26 mouse cellular contexts compared by ENCODE assay signal in the genomic region with DNA sequence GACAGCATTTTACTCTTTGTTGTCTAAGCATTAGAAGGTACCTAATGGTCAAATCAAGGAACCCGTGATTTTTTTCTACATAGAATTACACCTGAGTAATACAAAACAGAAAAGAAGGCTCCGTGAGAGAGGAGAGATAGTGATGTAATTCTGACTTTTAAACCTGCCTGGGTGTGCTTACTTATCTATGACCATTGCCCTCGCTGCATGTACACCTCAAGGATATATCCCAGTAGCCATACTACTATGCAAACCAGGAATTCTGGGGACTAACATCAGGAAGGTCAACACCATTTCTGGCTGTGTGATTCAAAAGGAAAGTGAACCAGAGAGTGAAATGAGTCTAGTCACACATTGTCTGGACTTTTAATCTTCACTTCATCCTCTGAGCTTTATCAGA. TPM values are rescaled to one million over a fixed set of nuclear protein-coding genes. Genes with fewer than 3 reads are reported as not detected.
"Had no signal": no experiment of that assay in that cellular context is flagged by ENCODE, and none has a peak within 500 bp of the region (broad histone marks: within the 10 kb centered on the region; RNA-seq: fewer than 3 reads in every experiment).

No protein-coding gene starts in this region.

- H3K27ac ChIP-seq: heart, embryonic 10.5 days; hindbrain, embryonic 13.5 days; hindbrain, embryonic 15.5 days; hindbrain, postnatal 0 days; left cerebral cortex, adult 2 months; limb, embryonic 10.5 days; limb, embryonic 12.5 days; liver, embryonic 13.5 days; liver, embryonic 15.5 days had no signal

- H3K4me1 ChIP-seq: hindbrain, embryonic 13.5 days; hindbrain, embryonic 15.5 days; limb, embryonic 10.5 days; liver, embryonic 13.5 days; liver, embryonic 15.5 days had no signal

- H3K27me3 ChIP-seq: heart, embryonic 12.5 days; hindbrain, embryonic 13.5 days; hindbrain, embryonic 15.5 days; limb, embryonic 12.5 days; liver, embryonic 13.5 days; liver, embryonic 15.5 days had no signal

- H3K4me3 ChIP-seq: heart, embryonic 10.5 days; heart, embryonic 12.5 days; hindbrain, embryonic 13.5 days; hindbrain, embryonic 15.5 days; left cerebral cortex, adult 2 months; limb, embryonic 10.5 days; limb, embryonic 12.5 days; liver, embryonic 13.5 days; liver, embryonic 15.5 days had no signal

- H3K36me3 ChIP-seq: heart, embryonic 10.5 days; heart, embryonic 12.5 days; hindbrain, embryonic 13.5 days; hindbrain, embryonic 15.5 days; limb, embryonic 10.5 days; limb, embryonic 12.5 days; liver, embryonic 13.5 days; liver, embryonic 15.5 days had no signal

- DNase-seq: gastrocnemius, postnatal 14 days; gastrocnemius, postnatal 36 days; heart, adult 18-20 months; heart, postnatal 10 days; kidney, adult 18-20 months; kidney, adult 8-10 months; kidney, postnatal 10 days; kidney, postnatal 25 days; kidney, postnatal 4 days; liver; liver, embryonic 13.5 days had no signal

- ATAC-seq: hindbrain, postnatal 0 days had no signal

- H3K9me3 ChIP-seq: heart, embryonic 10.5 days; heart, embryonic 12.5 days; hindbrain, embryonic 13.5 days; hindbrain, embryonic 15.5 days; limb, embryonic 10.5 days; limb, embryonic 12.5 days; liver, embryonic 13.5 days; liver, embryonic 15.5 days had no signal

- H3K4me2 ChIP-seq: heart, embryonic 12.5 days; hindbrain, embryonic 13.5 days; hindbrain, embryonic 15.5 days; limb, embryonic 12.5 days; liver, embryonic 11.5 days; liver, embryonic 13.5 days; liver, embryonic 15.5 days had no signal

- H3K9ac ChIP-seq: heart, embryonic 12.5 days; hindbrain, embryonic 13.5 days; hindbrain, embryonic 15.5 days; limb, embryonic 12.5 days; liver, embryonic 13.5 days; liver, embryonic 15.5 days had no signal

RNA-seq across cellular contexts. Expression of a gene that starts 33.7 kb away (rescaled TPM):
- polyA plus RNA-seq: liver, embryonic 15.5 days had no signal

RNA-seq across cellular contexts. Expression of a gene that starts 39.7 kb away (rescaled TPM):
- polyA plus RNA-seq: heart, embryonic 10.5 days; heart, embryonic 12.5 days; heart, embryonic 14.5 days; heart, embryonic 16.5 days; hindbrain, embryonic 11.5 days; hindbrain, embryonic 13.5 days; hindbrain, embryonic 15.5 days; hindbrain, postnatal 0 days; kidney, embryonic 14.5 days; limb, embryonic 10.5 days; limb, embryonic 12.5 days; limb, embryonic 14.5 days; liver, embryonic 11.5 days; liver, embryonic 13.5 days; liver, embryonic 15.5 days had no signal
